ENCODE assay signal across 8 mouse cellular contexts in the genomic region with DNA sequence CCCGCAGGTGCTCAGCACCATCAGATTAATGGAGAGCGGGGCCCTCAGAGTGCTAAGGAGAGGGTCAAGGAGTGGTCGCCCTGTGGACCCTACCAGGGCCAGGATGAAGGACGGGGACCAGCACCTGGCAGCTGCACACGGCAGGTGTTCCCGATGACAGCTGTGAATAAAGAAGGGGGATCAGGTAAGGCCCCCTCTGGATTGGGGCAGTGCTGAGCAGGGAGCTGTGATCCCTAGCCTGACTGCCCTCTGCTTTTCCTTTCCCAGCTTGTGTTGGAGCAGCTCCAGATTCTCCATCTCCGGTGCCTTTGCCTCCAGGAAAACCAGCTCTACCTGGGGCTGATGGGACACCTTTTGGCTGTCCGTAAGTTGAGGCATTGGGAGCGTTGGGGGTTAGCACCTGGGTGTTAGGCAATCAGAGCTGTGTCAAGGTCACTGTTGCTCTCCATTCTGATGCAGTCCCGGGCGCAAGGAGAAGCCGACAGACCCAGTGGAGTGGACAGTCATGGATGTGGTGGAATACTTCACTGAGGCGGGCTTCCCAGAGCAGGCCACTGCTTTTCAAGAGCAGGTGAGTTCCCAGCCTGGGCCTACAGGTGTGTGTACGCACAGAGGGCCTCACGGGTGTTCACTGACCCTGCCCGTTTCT. TPM values are rescaled to one million over a fixed set of nuclear protein-coding genes. Genes with fewer than 3 reads are reported as not detected.
A peak's percentile ranks its signal among the peaks of the same experiment; 100 is the strongest.
DNase-seq lines count a peak whose midpoint lies in the region; ATAC-seq lines count a peak whose summit lies in the region.

No protein-coding gene starts in this region.

- H3K27me3 ChIP-seq in hindbrain, embryonic 11.5 days (ENCODE audit: control insufficient read depth, insufficient read depth, low read length), result peaks cover 27% of the 10 kb centered on the region
- peaks cover 28% of the 10 kb centered on the region for H3K27me3 ChIP-seq in midbrain, embryonic 11.5 days (ENCODE audit: control insufficient read depth, insufficient read depth, low read length)

- ATAC-seq in hindbrain, embryonic 11.5 days (ENCODE audit: low FRiP score), result no peak
- ATAC-seq in midbrain, embryonic 11.5 days (ENCODE audit: low FRiP score), result no peak
- ATAC-seq in activated CD4-positive, CD25-positive, alpha-beta regulatory T cell, adult 4 months, result no peak

- 66% methylated on average over 16 of the region's 16 CpGs for WGBS in hindbrain, embryonic 11.5 days
- WGBS in midbrain, embryonic 11.5 days, result 67% methylated on average over 16 of the region's 16 CpGs

- peak overlapping the region; percentile 79 for H3K4me3 ChIP-seq in brown adipose tissue, adult 24 weeks (ENCODE audit: insufficient read depth, low read depth, low read length)
- H3K4me3 ChIP-seq in hindbrain, embryonic 11.5 days (ENCODE audit: low read depth, low read length), result peak overlapping the region; percentile 70
- H3K4me3 ChIP-seq in midbrain, embryonic 11.5 days (ENCODE audit: low read depth, low read length), result peak overlapping the region; percentile 80

- H3K9me3 ChIP-seq in hindbrain, embryonic 11.5 days (ENCODE audit: control insufficient read depth, low read length), result no peaks in the 10 kb centered on the region
- no peaks in the 10 kb centered on the region for H3K9me3 ChIP-seq in midbrain, embryonic 11.5 days (ENCODE audit: control insufficient read depth, low read length)

- H3K36me3 ChIP-seq in hindbrain, embryonic 11.5 days (ENCODE audit: control insufficient read depth, insufficient read depth, low read length), result peaks cover 5% of the 10 kb centered on the region; the same call in 1 of the 2 replicates
- peaks cover 6% of the 10 kb centered on the region; the same call in 1 of the 2 replicates for H3K36me3 ChIP-seq in midbrain, embryonic 11.5 days (ENCODE audit: control insufficient read depth, insufficient read depth, low read length)

- DNase-seq in kidney, adult 9 months, result peak; percentile 42
- DNase-seq in kidney, postnatal 10 days, result no peak
- no peak for DNase-seq in hindbrain, embryonic 11.5 days (ENCODE audit: low spot score)
- DNase-seq in midbrain, embryonic 11.5 days (ENCODE audit: low spot score, missing footprints), result peak; percentile 86
- DNase-seq in gastrocnemius, postnatal 10 days, result no peak
- no peak for DNase-seq in embryo, embryonic 10.5 days (ENCODE audit: low spot score)

- H3K9ac ChIP-seq in hindbrain, embryonic 11.5 days (ENCODE audit: low read depth, low read length), result peak overlapping the region; percentile 67
- H3K9ac ChIP-seq in midbrain, embryonic 11.5 days (ENCODE audit: low read length), result peak overlapping the region; percentile 76

- H3K4me2 ChIP-seq in hindbrain, embryonic 11.5 days (replicated peaks; ENCODE audit: low read depth, low read length), result peak overlapping the region; percentile 84
- H3K4me2 ChIP-seq in midbrain, embryonic 11.5 days, result peak overlapping the region; percentile 83

- H3K4me1 ChIP-seq in brown adipose tissue, adult 24 weeks (ENCODE audit: control insufficient read depth, insufficient read depth, insufficient read length, low read length), result 0 out of 2 replicates have a peak, but pooled peaks cover 7% of the 10 kb centered on the region
- H3K4me1 ChIP-seq in hindbrain, embryonic 11.5 days (replicated peaks; ENCODE audit: control insufficient read depth, insufficient read depth, low read length), result peaks cover 15% of the 10 kb centered on the region
- peaks cover 19% of the 10 kb centered on the region for H3K4me1 ChIP-seq in midbrain, embryonic 11.5 days (ENCODE audit: control insufficient read depth, insufficient read depth, low read length)

- no peak overlapping the region for H3K27ac ChIP-seq in brown adipose tissue, adult 24 weeks (replicated peaks; ENCODE audit: low read depth, low read length)
- H3K27ac ChIP-seq in hindbrain, embryonic 11.5 days (ENCODE audit: low read depth, low read length), result no peak overlapping the region
- no peak overlapping the region for H3K27ac ChIP-seq in midbrain, embryonic 11.5 days (ENCODE audit: low read depth, low read length)

RNA-seq across cellular contexts. Expression of a gene that starts 1.7 kb away (rescaled TPM):
- 12.0 and 12.4 TPM in 2 replicates for polyA plus RNA-seq in brown adipose tissue, adult 24 weeks (2012; ENCODE audit: insufficient read depth, insufficient read length, missing spikeins)
- polyA plus RNA-seq in hindbrain, embryonic 11.5 days (2014; fragmentation: Nextera tagmentation; extraction: Ambion mirVana), result 15.1 and 17.0 TPM in 2 replicates
- 12.8 and 12.9 TPM in 2 replicates for polyA plus RNA-seq in midbrain, embryonic 11.5 days (2014; fragmentation: Nextera tagmentation; extraction: Ambion mirVana)
- polyA plus RNA-seq in activated CD4-positive, CD25-positive, alpha-beta regulatory T cell, adult 4 months (2017; shearing (Covaris generic)), result 1 to 10 TPM; 5.5 to 5.9 TPM
- total RNA-seq in gastrocnemius, postnatal 10 days (2021), result 10 to 100 TPM; 24.8 to 30.3 TPM

RNA-seq across cellular contexts. Expression of a gene that starts 2.1 kb away (rescaled TPM):
- not detected in 2 replicates for polyA plus RNA-seq in brown adipose tissue, adult 24 weeks (2012; ENCODE audit: insufficient read depth, insufficient read length, missing spikeins)
- polyA plus RNA-seq in hindbrain, embryonic 11.5 days (2014; fragmentation: Nextera tagmentation; extraction: Ambion mirVana), result 0.80 and 0.93 TPM in 2 replicates
- 0.33 and 0.56 TPM in 2 replicates for polyA plus RNA-seq in midbrain, embryonic 11.5 days (2014; fragmentation: Nextera tagmentation; extraction: Ambion mirVana)
- polyA plus RNA-seq in activated CD4-positive, CD25-positive, alpha-beta regulatory T cell, adult 4 months (2017; shearing (Covaris generic)), result under 1 TPM in 1 of 2 experiments, not detected in 1; 0.95 TPM
- under 1 TPM in 1 of 2 experiments, not detected in 1; 0.47 TPM for total RNA-seq in gastrocnemius, postnatal 10 days (2021)

RNA-seq across cellular contexts. Expression of a gene that starts 12.8 kb away (rescaled TPM):
- not detected in 2 replicates for polyA plus RNA-seq in brown adipose tissue, adult 24 weeks (2012; ENCODE audit: insufficient read depth, insufficient read length, missing spikeins)
- 0.22 TPM in 1 of 2 replicates, not detected in the other for polyA plus RNA-seq in hindbrain, embryonic 11.5 days (2014; fragmentation: Nextera tagmentation; extraction: Ambion mirVana)
- polyA plus RNA-seq in midbrain, embryonic 11.5 days (2014; fragmentation: Nextera tagmentation; extraction: Ambion mirVana), result not detected in 2 replicates
- 1 to 10 TPM in 1 of 2 experiments, under 1 TPM in 1; 0.83 to 1.1 TPM for polyA plus RNA-seq in activated CD4-positive, CD25-positive, alpha-beta regulatory T cell, adult 4 months (2017; shearing (Covaris generic))
- total RNA-seq in gastrocnemius, postnatal 10 days (2021), result 1 to 10 TPM; 1.7 to 2.0 TPM

RNA-seq across cellular contexts. Expression of a gene that starts 22.1 kb away (rescaled TPM):
- not detected in 2 replicates for polyA plus RNA-seq in brown adipose tissue, adult 24 weeks (2012; ENCODE audit: insufficient read depth, insufficient read length, missing spikeins)
- 3.3 and 3.5 TPM in 2 replicates for polyA plus RNA-seq in hindbrain, embryonic 11.5 days (2014; fragmentation: Nextera tagmentation; extraction: Ambion mirVana)
- polyA plus RNA-seq in midbrain, embryonic 11.5 days (2014; fragmentation: Nextera tagmentation; extraction: Ambion mirVana), result 2.0 and 2.2 TPM in 2 replicates
- polyA plus RNA-seq in activated CD4-positive, CD25-positive, alpha-beta regulatory T cell, adult 4 months (2017; shearing (Covaris generic)), result 1 to 10 TPM; 1.1 to 2.4 TPM
- total RNA-seq in gastrocnemius, postnatal 10 days (2021), result 1 to 10 TPM in 1 of 2 experiments, under 1 TPM in 1; 0.99 to 1.1 TPM

RNA-seq across cellular contexts. Expression of a gene that starts 26.4 kb away (rescaled TPM):
- polyA plus RNA-seq in brown adipose tissue, adult 24 weeks (2012; ENCODE audit: insufficient read depth, insufficient read length, missing spikeins), result 270 and 332 TPM in 2 replicates
- polyA plus RNA-seq in hindbrain, embryonic 11.5 days (2014; fragmentation: Nextera tagmentation; extraction: Ambion mirVana), result 139 TPM in 2 replicates
- 139 and 156 TPM in 2 replicates for polyA plus RNA-seq in midbrain, embryonic 11.5 days (2014; fragmentation: Nextera tagmentation; extraction: Ambion mirVana)
- 10 to 100 TPM; 18.9 to 22.0 TPM for polyA plus RNA-seq in activated CD4-positive, CD25-positive, alpha-beta regulatory T cell, adult 4 months (2017; shearing (Covaris generic))
- total RNA-seq in gastrocnemius, postnatal 10 days (2021), result 100 to 1,000 TPM; 490 to 518 TPM

Comparison
In these comparisons a context has a peak if more than half of its experiments do, and no peak if none do; other contexts are left out.
1. DNase-seq: peak in kidney, adult 9 months (single experiment) and midbrain, embryonic 11.5 days (single experiment); none in kidney, postnatal 10 days (single experiment), hindbrain, embryonic 11.5 days (single experiment), gastrocnemius, postnatal 10 days (single experiment) and embryo, embryonic 10.5 days (single experiment).
2. Peak in every context shown above with its lines, with median percentiles within 50 percentile points of each other: H3K4me3 ChIP-seq.